Mouse (Mus musculus) liver, embryonic 14.5 days (tissue): ENCODE results near the gene Ubqln2.

Source experiments
- CTCF ChIP-seq: IDR thresholded peaks from 2 replicates; pipeline ENCODE4 v1.5.1; 2016; ENCODE audit warnings: antibody characterized with exemption, low read depth, control low read depth
- EP300 ChIP-seq: IDR thresholded peaks from 2 replicates; pipeline ENCODE4 v1.6.1; 2016; ENCODE audit warnings: antibody characterized with exemption, low read depth

DNA sequence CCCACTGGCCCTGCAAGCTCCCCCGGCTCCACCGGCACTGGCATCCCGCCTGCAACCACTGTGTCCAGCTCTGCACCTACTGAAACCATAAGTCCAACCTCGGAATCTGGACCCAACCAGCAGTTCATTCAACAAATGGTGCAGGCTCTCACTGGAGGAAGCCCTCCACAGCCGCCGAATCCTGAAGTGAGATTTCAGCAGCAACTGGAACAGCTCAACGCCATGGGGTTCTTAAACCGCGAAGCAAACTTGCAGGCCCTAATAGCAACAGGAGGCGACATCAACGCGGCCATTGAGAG is 2.0 kb downstream of the Ubqln2 start:
- no peak for TF ChIP-seq CTCF
- TF ChIP-seq EP300: no peak
